Mouse (Mus musculus): Measurements from ENCODE around the gene Syna. TPM values are rescaled to one million over a fixed set of nuclear protein-coding genes. Genes with fewer than 3 reads are reported as not detected.
A peak's percentile ranks its signal among the peaks of the same experiment; 100 is the strongest.

Gene Syna
- polyA plus RNA-seq, 1 experiment from 2014 or later, result 0.23 TPM

DNA sequence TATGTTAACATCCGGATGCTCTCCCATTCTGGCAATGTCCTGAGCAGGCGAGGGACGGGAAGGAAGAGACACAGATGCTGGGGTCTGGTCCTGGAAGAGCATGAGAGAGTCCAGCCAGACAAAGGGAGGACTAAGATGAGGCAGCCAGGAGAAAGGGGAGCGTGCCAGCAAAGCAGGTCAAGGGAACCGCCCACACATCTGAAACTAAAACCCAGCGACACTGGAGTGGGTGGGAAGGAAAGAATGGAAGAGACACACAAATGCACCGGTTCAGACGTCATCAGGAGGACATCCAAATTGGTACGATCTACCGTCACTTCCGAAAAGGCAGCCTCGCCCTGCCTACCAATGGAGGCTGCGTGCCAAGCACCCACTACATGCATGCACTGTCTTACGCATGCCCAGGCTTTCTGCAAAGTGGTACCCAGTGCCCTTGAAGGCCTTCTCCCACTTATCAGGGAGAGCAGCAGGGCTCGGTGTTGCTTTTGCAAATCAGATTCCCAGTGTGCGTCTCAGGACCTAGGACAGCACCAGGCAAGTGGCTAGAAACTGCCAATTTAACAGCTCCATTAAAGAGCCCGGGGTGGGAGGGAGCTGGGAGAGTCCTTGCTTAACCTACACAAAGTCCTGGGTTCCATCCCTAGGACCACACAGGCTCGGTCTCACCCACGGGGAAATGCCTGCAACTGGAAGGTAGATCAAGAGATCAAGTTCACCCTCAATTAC, 15.3 kb downstream of the Syna start:
- 67% methylated on average over 19 of the region's 19 CpGs for WGBS
- H3K4me1 ChIP-seq, result peaks cover 71% of the 10 kb centered on the region
- H3K27ac ChIP-seq, result no peak overlapping the region
- no peaks in the 10 kb centered on the region for H3K27me3 ChIP-seq
- H3K36me3 ChIP-seq, result no peaks in the 10 kb centered on the region
- no peaks in the 10 kb centered on the region for H3K9me3 ChIP-seq (replicated peaks)
- no peak overlapping the region for H3K4me2 ChIP-seq (replicated peaks)
- H3K9ac ChIP-seq, result no peak overlapping the region
- H3K4me3 ChIP-seq, result no peak overlapping the region
- ATAC-seq (ENCODE audit: low FRiP score), result no peak

DNA sequence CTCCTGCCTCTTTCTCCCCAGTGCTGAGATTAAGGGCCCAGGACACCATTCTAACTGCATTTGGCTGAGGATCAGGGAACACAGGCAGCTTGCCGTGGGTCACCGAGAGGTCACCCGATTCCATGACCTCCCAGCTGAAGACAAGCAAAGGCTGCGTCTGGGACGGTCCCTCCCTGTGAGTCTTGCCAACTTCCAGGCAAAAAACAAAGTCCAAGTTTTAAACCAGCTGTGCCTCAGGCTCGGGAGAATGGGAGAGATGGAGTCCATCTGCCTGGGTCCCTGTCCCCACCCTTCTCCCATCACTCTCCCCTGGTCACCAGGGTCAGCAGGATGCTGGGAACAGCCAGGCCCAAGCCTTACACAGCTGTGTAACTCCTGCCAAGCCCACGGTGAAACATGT, 18.3 kb downstream of the Syna start:
- Histone ChIP-seq H3K9ac (no peak overlapping the region), H3K9me3 (replicated peaks) (no peaks in the 10 kb centered on the region), H3K27ac (no peak overlapping the region), H3K4me3 (no peak overlapping the region), H3K4me2 (replicated peaks) (no peak overlapping the region), H3K36me3 (peaks cover 15% of the 10 kb centered on the region), H3K27me3 (no peaks in the 10 kb centered on the region), H3K4me1 (peaks cover 47% of the 10 kb centered on the region)
- no peak for ATAC-seq (ENCODE audit: low FRiP score)
- 33% methylated on average over 7 of the region's 7 CpGs for whole genome bisulfite sequencing

GRCm38 (mm10) chr5:134540881-134541280, 19.1 kb downstream of the Syna start:
- Histone ChIP-seq H3K4me3 (no peak overlapping the region), H3K9me3 (replicated peaks) (no peaks in the 10 kb centered on the region), H3K4me2 (replicated peaks) (no peak overlapping the region), H3K4me1 (peaks cover 40% of the 10 kb centered on the region), H3K27ac (no peak overlapping the region), H3K36me3 (peaks cover 15% of the 10 kb centered on the region), H3K9ac (no peak overlapping the region), H3K27me3 (no peaks in the 10 kb centered on the region)
- 68% methylated on average over 6 of the region's 6 CpGs for WGBS
- no peak for ATAC-seq (ENCODE audit: low FRiP score)

DNA sequence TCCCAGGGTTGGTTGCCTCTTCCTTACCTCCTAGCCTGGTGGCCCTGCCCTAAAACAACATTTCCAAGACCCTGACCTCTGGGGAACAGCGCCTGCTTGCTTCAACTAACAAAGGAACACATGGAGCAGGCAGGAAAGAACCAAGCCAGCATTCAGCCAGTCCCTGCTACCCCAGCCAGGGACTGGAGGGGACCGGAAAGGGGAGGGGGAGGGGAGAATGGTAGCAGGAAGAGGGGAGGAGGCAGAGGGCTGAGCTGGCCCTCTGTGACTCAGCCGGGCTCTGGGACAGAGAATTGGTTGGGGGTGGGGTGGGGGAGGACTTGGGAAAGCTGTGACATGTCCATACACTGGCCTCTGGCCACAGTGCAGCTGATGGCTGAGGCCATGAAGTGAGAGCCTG, 20.1 kb downstream of the Syna start:
- 4% methylated on average over 3 of the region's 3 CpGs for WGBS
- ATAC-seq (ENCODE audit: low FRiP score), result 0 out of 2 replicates have a peak, but pooled peaks have one; percentile 62
- H3K27ac ChIP-seq, result peak overlapping the region; percentile 70
- H3K4me2 ChIP-seq (replicated peaks), result no peak overlapping the region
- H3K4me1 ChIP-seq, result peaks cover 35% of the 10 kb centered on the region
- no peaks in the 10 kb centered on the region for H3K27me3 ChIP-seq
- H3K9me3 ChIP-seq (replicated peaks), result no peaks in the 10 kb centered on the region
- 0 out of 2 replicates have a peak overlapping the region, but pooled peaks have one; percentile 2 for H3K9ac ChIP-seq
- peaks cover 21% of the 10 kb centered on the region for H3K36me3 ChIP-seq
- H3K4me3 ChIP-seq, result no peak overlapping the region

DNA sequence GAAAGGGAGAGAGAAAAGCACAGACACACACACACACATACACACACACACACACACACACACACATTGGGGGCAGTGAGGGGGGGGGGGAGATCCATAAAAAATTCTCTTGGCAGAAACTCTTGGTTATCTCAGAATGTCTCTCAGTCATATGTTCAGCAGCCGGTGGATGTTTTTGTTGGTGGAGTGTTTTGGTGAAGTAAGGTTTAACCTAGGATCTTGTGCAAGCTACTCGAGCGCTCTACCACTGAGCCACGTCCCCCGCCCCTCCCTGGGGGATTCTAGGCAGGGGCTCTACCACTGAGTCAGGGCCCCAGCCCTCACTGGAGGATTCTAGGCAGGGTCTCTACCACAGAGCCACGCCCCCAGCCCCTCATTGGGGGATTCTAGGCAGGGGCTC, 23.9 kb downstream of the Syna start:
- peaks cover 16% of the 10 kb centered on the region for H3K4me1 ChIP-seq
- 99% methylated on average over 6 of the region's 6 CpGs for WGBS
- H3K9ac ChIP-seq, result no peak overlapping the region

DNA sequence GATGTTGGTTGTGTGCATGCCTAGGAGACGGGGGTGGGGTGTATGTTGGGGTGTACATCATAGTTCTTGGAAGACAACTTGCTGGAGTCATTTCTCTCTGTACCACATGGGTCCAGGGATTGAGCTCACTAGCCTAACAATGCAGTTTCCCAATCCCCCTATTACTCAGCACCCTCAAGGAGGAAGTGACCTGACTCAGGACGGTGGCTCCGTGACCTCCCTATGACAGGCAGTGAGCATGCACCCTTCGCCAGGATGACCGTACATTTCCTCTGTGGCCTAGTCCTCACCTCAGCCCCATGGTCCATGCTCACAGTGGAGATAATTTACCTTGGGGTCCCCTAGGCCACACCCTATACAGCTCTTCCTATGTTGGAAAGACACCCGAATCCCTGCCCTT, 27.6 kb downstream of the Syna start:
- Histone ChIP-seq H3K36me3 (peaks cover 65% of the 10 kb centered on the region), H3K27ac (no peak overlapping the region), H3K4me1 (peaks cover 14% of the 10 kb centered on the region), H3K27me3 (no peaks in the 10 kb centered on the region), H3K9me3 (replicated peaks) (no peaks in the 10 kb centered on the region), H3K9ac (no peak overlapping the region), H3K4me2 (replicated peaks) (no peak overlapping the region), H3K4me3 (no peak overlapping the region)
- WGBS, result 98% methylated on average over 6 of the region's 6 CpGs
- no peak for ATAC-seq (ENCODE audit: low FRiP score)

More for the DNA sequence above, 23.9 kb downstream of the Syna start:
- H3K9me3 ChIP-seq (replicated peaks), result no peaks in the 10 kb centered on the region
- no peaks in the 10 kb centered on the region for H3K27me3 ChIP-seq
- peaks cover 58% of the 10 kb centered on the region for H3K36me3 ChIP-seq
- H3K4me3 ChIP-seq, result no peak overlapping the region
- H3K4me2 ChIP-seq (replicated peaks), result no peak overlapping the region
- ATAC-seq (ENCODE audit: low FRiP score), result no peak
- no peak overlapping the region for H3K27ac ChIP-seq

GRCm38 (mm10) chr5:134531585-134531984, 28.4 kb downstream of the Syna start:
- peaks cover 62% of the 10 kb centered on the region for H3K36me3 ChIP-seq
- ATAC-seq (ENCODE audit: low FRiP score), result no peak

GRCm38 (mm10) chr5:134530830-134531229, 29.1 kb downstream of the Syna start:
- Histone ChIP-seq H3K9ac (no peak overlapping the region), H3K9me3 (replicated peaks) (no peaks in the 10 kb centered on the region), H3K4me1 (peaks cover 14% of the 10 kb centered on the region), H3K4me3 (no peak overlapping the region), H3K4me2 (replicated peaks) (no peak overlapping the region), H3K27ac (no peak overlapping the region), H3K36me3 (peaks cover 69% of the 10 kb centered on the region), H3K27me3 (no peaks in the 10 kb centered on the region)
- no peak for ATAC-seq (ENCODE audit: low FRiP score)
- 57% methylated on average over 7 of the region's 7 CpGs for WGBS

More at GRCm38 (mm10) chr5:134531585-134531984, 28.4 kb downstream of the Syna start:
- H3K27ac ChIP-seq, result no peak overlapping the region
- WGBS, result 90% methylated on average over 9 of the region's 9 CpGs
- no peak overlapping the region for H3K4me3 ChIP-seq
- no peaks in the 10 kb centered on the region for H3K9me3 ChIP-seq (replicated peaks)
- H3K9ac ChIP-seq, result no peak overlapping the region
- H3K4me2 ChIP-seq (replicated peaks), result no peak overlapping the region
- H3K4me1 ChIP-seq, result peaks cover 14% of the 10 kb centered on the region
- H3K27me3 ChIP-seq, result no peaks in the 10 kb centered on the region

- WGBS, result 34% methylated on average over 9 of the region's 9 CpGs
- Histone ChIP-seq H3K4me3 (no peak overlapping the region), H3K36me3 (peaks cover 70% of the 10 kb centered on the region), H3K4me1 (peaks cover 14% of the 10 kb centered on the region), H3K27me3 (no peaks in the 10 kb centered on the region), H3K4me2 (replicated peaks) (no peak overlapping the region), H3K27ac (0 out of 2 replicates have a peak overlapping the region, but pooled peaks have one; percentile 12), H3K9ac (no peak overlapping the region), H3K9me3 (replicated peaks) (no peaks in the 10 kb centered on the region)
- no peak for ATAC-seq (ENCODE audit: low FRiP score)
Observed at GRCm38 (mm10) chr5:134528488-134528887, 31.5 kb downstream of the Syna start.

- Histone ChIP-seq H3K27ac (no peak overlapping the region), H3K4me1 (peaks cover 12% of the 10 kb centered on the region), H3K4me3 (no peak overlapping the region), H3K27me3 (no peaks in the 10 kb centered on the region), H3K4me2 (replicated peaks) (no peak overlapping the region), H3K36me3 (peaks cover 70% of the 10 kb centered on the region), H3K9ac (no peak overlapping the region), H3K9me3 (replicated peaks) (no peaks in the 10 kb centered on the region)
- WGBS, result 91% methylated on average over 15 of the region's 15 CpGs
- no peak for ATAC-seq (ENCODE audit: low FRiP score)
Observed at GRCm38 (mm10) chr5:134525971-134526711, 33.8 kb downstream of the Syna start.

DNA sequence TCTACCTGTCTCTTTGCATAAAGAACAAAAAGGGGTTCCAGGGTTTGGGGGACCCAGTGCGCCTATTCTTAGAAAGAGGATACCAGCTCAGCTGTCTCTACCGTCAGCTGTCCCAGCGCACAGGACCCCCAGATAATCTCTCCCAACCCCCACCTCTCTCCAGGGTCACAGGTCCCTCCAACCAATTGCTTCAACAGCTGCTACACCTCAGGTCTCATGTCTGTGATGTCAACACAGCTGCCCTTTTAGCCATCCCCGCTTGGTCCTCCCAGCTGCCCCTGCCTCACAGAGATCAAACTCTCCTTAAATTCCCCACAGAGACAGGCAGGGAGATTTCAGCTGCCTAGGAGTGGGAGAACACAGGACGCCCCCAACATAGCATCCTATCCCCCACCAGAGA, 36.2 kb downstream of the Syna start:
- Histone ChIP-seq H3K4me1 (peaks cover 7% of the 10 kb centered on the region), H3K4me2 (replicated peaks) (no peak overlapping the region), H3K27ac (no peak overlapping the region), H3K4me3 (no peak overlapping the region), H3K9ac (no peak overlapping the region), H3K27me3 (no peaks in the 10 kb centered on the region), H3K36me3 (peaks cover 78% of the 10 kb centered on the region), H3K9me3 (replicated peaks) (no peaks in the 10 kb centered on the region)
- 82% methylated on average over 5 of the region's 5 CpGs for WGBS
- ATAC-seq (ENCODE audit: low FRiP score), result no peak

- Histone ChIP-seq H3K36me3 (peaks cover 87% of the 10 kb centered on the region), H3K4me3 (no peak overlapping the region), H3K9ac (no peak overlapping the region), H3K9me3 (replicated peaks) (no peaks in the 10 kb centered on the region), H3K27me3 (no peaks in the 10 kb centered on the region), H3K4me1 (no peaks in the 10 kb centered on the region), H3K4me2 (replicated peaks) (no peak overlapping the region), H3K27ac (no peak overlapping the region)
- no peak for ATAC-seq (ENCODE audit: low FRiP score)
- 92% methylated on average over 26 of the region's 26 CpGs for WGBS
Observed at GRCm38 (mm10) chr5:134522524-134522923, 37.4 kb downstream of the Syna start.

All from hindbrain, embryonic 12.5 days (tissue).